Mouse (Mus musculus) spleen, adult 2 months (tissue): ENCODE results near the gene Srsf11.

Experiments used
- CTCF ChIP-seq: fragments of 200-500 bp; IDR thresholded peaks from 2 replicates; pipeline ENCODE4 v1.5.1; 2011; ENCODE audit warnings: mild to moderate bottlenecking, inconsistent platforms; ENCODE audit not compliant: insufficient read depth, insufficient read length, insufficient replicate concordance; ENCODE audit errors: extremely low read depth
- POLR2A ChIP-seq: fragments of 200-500 bp; IDR thresholded peaks from 2 replicates; pipeline ENCODE4 v1.6.1; 2011; ENCODE audit warnings: low read depth, low read length, inconsistent platforms

DNA sequence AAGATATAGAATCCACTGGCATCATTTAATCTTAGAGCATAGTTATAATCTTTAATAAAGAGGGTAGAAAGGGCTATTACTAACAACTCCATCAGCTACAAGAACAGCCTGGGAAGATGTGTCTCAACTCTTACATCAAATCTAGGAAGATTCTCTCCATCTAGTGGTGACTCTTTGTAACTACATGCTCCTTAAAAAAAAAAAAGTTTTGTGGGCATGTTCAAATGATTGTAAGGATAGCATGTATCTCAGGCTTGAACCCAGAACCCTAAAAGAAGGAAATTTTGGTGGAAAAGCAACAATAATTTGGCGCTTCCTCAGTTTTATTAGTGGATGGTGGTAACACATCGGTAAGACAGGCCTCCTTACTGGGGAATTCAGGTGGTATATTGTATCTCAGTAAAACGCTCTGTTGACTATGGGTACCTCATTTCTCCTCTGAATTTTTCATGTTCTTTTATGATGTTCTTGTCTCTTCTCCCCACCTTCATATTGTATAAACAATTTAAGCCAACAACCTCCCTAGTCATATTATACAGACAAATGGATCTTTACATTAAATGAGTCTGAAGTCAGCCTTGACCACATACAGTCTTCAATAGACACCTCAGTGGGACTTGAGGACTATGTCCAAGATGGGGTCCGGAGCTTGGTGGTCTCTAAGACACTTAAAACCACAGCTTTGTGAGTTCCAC, 40.4 kb upstream of the Srsf11 start:
- TF ChIP-seq CTCF: no peak
- no peak for TF ChIP-seq POLR2A
